Comparison of ENCODE assay signal across 23 mouse cellular contexts in the genomic region with DNA sequence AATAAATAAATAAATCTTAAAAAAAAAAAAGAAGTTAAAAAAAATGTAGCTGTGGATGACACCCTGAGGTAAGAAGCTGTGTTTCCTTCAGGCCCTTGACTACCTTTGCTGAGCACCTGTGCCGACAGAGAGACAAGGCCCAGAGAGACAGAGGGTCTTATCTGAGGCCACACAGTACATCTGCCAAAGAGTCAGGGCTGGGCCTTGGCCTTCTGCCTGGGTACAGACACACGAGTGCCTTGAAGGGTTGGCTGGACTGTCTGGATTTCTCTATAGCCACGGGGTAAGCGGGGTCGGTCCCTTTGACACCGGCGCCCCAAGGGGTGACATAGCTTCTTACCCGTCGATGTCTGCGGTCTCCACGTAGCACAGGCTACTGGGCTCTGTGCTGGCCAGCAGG. TPM values are rescaled to one million over a fixed set of nuclear protein-coding genes. Genes with fewer than 3 reads are reported as not detected.
A peak's percentile ranks its signal among the peaks of the same experiment; 100 is the strongest.
DNase-seq lines count a peak whose midpoint lies in the region; ATAC-seq and TF ChIP-seq lines count a peak whose summit lies in the region.
"Had no signal": no experiment of that assay in that cellular context is flagged by ENCODE, and none has a peak within 500 bp of the region (broad histone marks: within the 10 kb centered on the region; RNA-seq: fewer than 3 reads in every experiment).

No protein-coding gene starts in this region.

- no peak overlapping the region for H3K27ac ChIP-seq in liver, embryonic 14.5 days
- H3K27ac ChIP-seq: embryonic facial prominence, embryonic 13.5 days; forebrain, embryonic 10.5 days; hindbrain, embryonic 15.5 days had no signal

- no peak; the same call in 1 of the 2 replicates for TF ChIP-seq CTCF in liver, embryonic 14.5 days (IDR thresholded peaks at IDR 0.05; ENCODE audit: low read depth)

- H3K4me2 ChIP-seq in liver, embryonic 14.5 days (ENCODE audit: low read depth): no peak overlapping the region
- H3K4me2 ChIP-seq: embryonic facial prominence, embryonic 13.5 days; heart, embryonic 12.5 days; hindbrain, embryonic 15.5 days had no signal

- peak; percentile 52 for DNase-seq in liver
- peak in 1 of 3 experiments; percentile 33 for DNase-seq in liver, embryonic 14.5 days (ENCODE audit: low read depth in 3 of 3, low spot score in 3 of 3)
- DNase-seq in urinary bladder, adult 2 months (ENCODE audit: low spot score): no peak
- DNase-seq in adrenal gland, postnatal 25 days: no peak
- no peak for DNase-seq in left cerebral cortex, postnatal 14 days (ENCODE audit: low spot score in 2 of 2)
- DNase-seq: adrenal gland, postnatal 10 days; cerebellum, adult 11-12 months; cerebellum, adult 9-10 months; cerebellum, postnatal 25 days; gastrocnemius, postnatal 10 days; heart, postnatal 36 days had no signal

- H3K9me3 ChIP-seq in liver, embryonic 14.5 days (ENCODE audit: control insufficient read depth, low read length): no peaks in the 10 kb centered on the region
- H3K9me3 ChIP-seq: embryonic facial prominence, embryonic 13.5 days; forebrain, embryonic 10.5 days; heart, embryonic 12.5 days; hindbrain, embryonic 15.5 days had no signal

- TF ChIP-seq EP300 in liver, embryonic 14.5 days (IDR thresholded peaks at IDR 0.05; ENCODE audit: low read depth): no peak

- no peaks in the 10 kb centered on the region for H3K36me3 ChIP-seq in liver, embryonic 14.5 days (replicated peaks; ENCODE audit: control insufficient read depth, insufficient read depth, low read depth)
- H3K36me3 ChIP-seq: embryonic facial prominence, embryonic 13.5 days; forebrain, embryonic 10.5 days; heart, embryonic 12.5 days; hindbrain, embryonic 15.5 days had no signal

- H3K27me3 ChIP-seq in liver, embryonic 14.5 days (ENCODE audit: control insufficient read depth, insufficient read depth, low read length): no peaks in the 10 kb centered on the region

- no peak overlapping the region for H3K9ac ChIP-seq in liver, embryonic 14.5 days (replicated peaks)
- H3K9ac ChIP-seq: embryonic facial prominence, embryonic 13.5 days; heart, embryonic 12.5 days; hindbrain, embryonic 15.5 days had no signal

- ATAC-seq in erythroblast, adult 5-6 weeks (replicated peaks; ENCODE audit: low FRiP score, poor library complexity, severe bottlenecking): peak; percentile 44
- ATAC-seq in liver, embryonic 14.5 days (ENCODE audit: insufficient read depth): 0 out of 2 replicates have a peak, but pooled peaks have one; percentile 14
- ATAC-seq in megakaryocyte progenitor cell, adult 5-6 weeks (replicated peaks; ENCODE audit: poor library complexity): peak; percentile 59
- ATAC-seq: forebrain, embryonic 16.5 days had no signal

- intact Hi-C loops in left cerebral cortex, postnatal 14 days (cut with DNase I): no loop called here

- no peak overlapping the region for H3K4me3 ChIP-seq in liver, embryonic 14.5 days (ENCODE audit: insufficient read depth in 1 of 2, low read depth in 2 of 2, low read length in 2 of 2)
- H3K4me3 ChIP-seq: embryonic facial prominence, embryonic 13.5 days; forebrain, embryonic 10.5 days; heart, embryonic 12.5 days; hindbrain, embryonic 15.5 days had no signal

- WGBS in liver, embryonic 14.5 days (ENCODE audit: insufficient replicate concordance): 73% methylated on average over 11 of the region's 11 CpGs

- peaks cover 33 to 38% of the 10 kb centered on the region in 2 experiments for H3K4me1 ChIP-seq in liver, embryonic 14.5 days (replicated peaks; ENCODE audit: control insufficient read depth in 2 of 2, insufficient read depth in 2 of 2, low read length in 1 of 2)

RNA-seq across cellular contexts. Expression of a gene that starts 6.1 kb away (rescaled TPM):
- total RNA-seq in erythroblast, adult 5-6 weeks (2015; ENCODE audit: low replicate concordance): not detected in 2 replicates
- 0.43 TPM in 1 of 2 replicates, not detected in the other for total RNA-seq in erythroblast, adult 5-6 weeks (2017; ENCODE audit: low replicate concordance)
- polyA plus RNA-seq in liver, embryonic 14.5 days (2012; rRNA removed): 0.01 and 0.02 TPM in 2 replicates
- 0.05 TPM in 1 of 2 replicates, not detected in the other for polyA plus RNA-seq in liver, embryonic 14.5 days (2014; fragmentation: Nextera tagmentation; extraction: Ambion mirVana)
- not detected in 2 replicates for total RNA-seq in megakaryocyte progenitor cell, adult 5-6 weeks (2015)
- total RNA-seq in megakaryocyte progenitor cell, adult 5-6 weeks (2017): not detected in 2 replicates
- polyA plus RNA-seq in urinary bladder, adult 2 months (2012; rRNA removed): 0.03 TPM in 1 of 2 replicates, not detected in the other
- total RNA-seq in adrenal gland, postnatal 25 days (2021): 0.29 and 0.64 TPM in 2 replicates
- total RNA-seq in left cerebral cortex, postnatal 14 days (2021): under 1 TPM; 0.15 TPM
- total RNA-seq: gastrocnemius, postnatal 10 days; heart, adult 8-10 months; heart, postnatal 36 days had no signal

RNA-seq across cellular contexts. Expression of a gene that starts 28.6 kb away (rescaled TPM):
- total RNA-seq in erythroblast, adult 5-6 weeks (2015; ENCODE audit: low replicate concordance): 18.0 and 20.2 TPM in 2 replicates
- total RNA-seq in erythroblast, adult 5-6 weeks (2017; ENCODE audit: low replicate concordance): 10.7 and 12.0 TPM in 2 replicates
- polyA plus RNA-seq in liver, embryonic 14.5 days (2012; rRNA removed): 19.1 and 24.8 TPM in 2 replicates
- 10.7 and 14.0 TPM in 2 replicates for polyA plus RNA-seq in liver, embryonic 14.5 days (2014; fragmentation: Nextera tagmentation; extraction: Ambion mirVana)
- total RNA-seq in megakaryocyte progenitor cell, adult 5-6 weeks (2015): 34.1 and 35.2 TPM in 2 replicates
- total RNA-seq in megakaryocyte progenitor cell, adult 5-6 weeks (2017): 17.1 and 19.2 TPM in 2 replicates
- 21.2 and 26.6 TPM in 2 replicates for polyA plus RNA-seq in urinary bladder, adult 2 months (2012; rRNA removed)
- total RNA-seq in adrenal gland, postnatal 25 days (2021): 57.4 and 63.5 TPM in 2 replicates
- total RNA-seq in left cerebral cortex, postnatal 14 days (2021): 10 to 100 TPM; 44.5 to 46.3 TPM

RNA-seq across cellular contexts. Expression of a gene that starts 38.1 kb away (rescaled TPM):
- not detected in 2 replicates for total RNA-seq in erythroblast, adult 5-6 weeks (2015; ENCODE audit: low replicate concordance)
- total RNA-seq in erythroblast, adult 5-6 weeks (2017; ENCODE audit: low replicate concordance): not detected in 2 replicates
- polyA plus RNA-seq in liver, embryonic 14.5 days (2012; rRNA removed): 0.02 TPM in 2 replicates
- not detected in 2 replicates for polyA plus RNA-seq in liver, embryonic 14.5 days (2014; fragmentation: Nextera tagmentation; extraction: Ambion mirVana)
- not detected in 2 replicates for total RNA-seq in megakaryocyte progenitor cell, adult 5-6 weeks (2015)
- total RNA-seq in megakaryocyte progenitor cell, adult 5-6 weeks (2017): not detected in 2 replicates
- polyA plus RNA-seq in urinary bladder, adult 2 months (2012; rRNA removed): not detected in 2 replicates
- not detected in 2 replicates for total RNA-seq in adrenal gland, postnatal 25 days (2021)
- not detected for total RNA-seq in left cerebral cortex, postnatal 14 days (2021)
- total RNA-seq: adrenal gland, postnatal 10 days; ES-E14; gastrocnemius, postnatal 10 days; heart, postnatal 36 days had no signal
- polyA plus RNA-seq: cortical plate, adult 2 months; embryonic facial prominence, embryonic 13.5 days; gonadal fat pad, adult 2 months; heart, embryonic 12.5 days; heart, embryonic 16.5 days had no signal

RNA-seq across cellular contexts. Expression of a gene that starts 44.3 kb away (rescaled TPM):
- total RNA-seq in erythroblast, adult 5-6 weeks (2015; ENCODE audit: low replicate concordance): 0.96 and 1.0 TPM in 2 replicates
- 2.3 and 4.2 TPM in 2 replicates for total RNA-seq in erythroblast, adult 5-6 weeks (2017; ENCODE audit: low replicate concordance)
- polyA plus RNA-seq in liver, embryonic 14.5 days (2012; rRNA removed): 12.5 and 13.8 TPM in 2 replicates
- polyA plus RNA-seq in liver, embryonic 14.5 days (2014; fragmentation: Nextera tagmentation; extraction: Ambion mirVana): 10.6 and 12.3 TPM in 2 replicates
- total RNA-seq in megakaryocyte progenitor cell, adult 5-6 weeks (2015): 5.3 and 5.4 TPM in 2 replicates
- total RNA-seq in megakaryocyte progenitor cell, adult 5-6 weeks (2017): 4.3 and 6.0 TPM in 2 replicates
- polyA plus RNA-seq in urinary bladder, adult 2 months (2012; rRNA removed): 11.5 and 11.8 TPM in 2 replicates
- total RNA-seq in adrenal gland, postnatal 25 days (2021): 9.6 and 14.8 TPM in 2 replicates
- 10 to 100 TPM; 46.7 to 48.0 TPM for total RNA-seq in left cerebral cortex, postnatal 14 days (2021)

RNA-seq across cellular contexts. Expression of a gene that starts 57.4 kb away (rescaled TPM):
- 23.6 and 66.1 TPM in 2 replicates for total RNA-seq in erythroblast, adult 5-6 weeks (2015; ENCODE audit: low replicate concordance)
- 2.0 and 7.7 TPM in 2 replicates for total RNA-seq in erythroblast, adult 5-6 weeks (2017; ENCODE audit: low replicate concordance)
- 41.2 and 51.0 TPM in 2 replicates for polyA plus RNA-seq in liver, embryonic 14.5 days (2012; rRNA removed)
- polyA plus RNA-seq in liver, embryonic 14.5 days (2014; fragmentation: Nextera tagmentation; extraction: Ambion mirVana): 55.0 and 63.4 TPM in 2 replicates
- total RNA-seq in megakaryocyte progenitor cell, adult 5-6 weeks (2015): 59.7 and 79.8 TPM in 2 replicates
- 20.5 and 29.4 TPM in 2 replicates for total RNA-seq in megakaryocyte progenitor cell, adult 5-6 weeks (2017)
- polyA plus RNA-seq in urinary bladder, adult 2 months (2012; rRNA removed): 66.0 and 67.1 TPM in 2 replicates
- total RNA-seq in adrenal gland, postnatal 25 days (2021): 87.8 and 100 TPM in 2 replicates
- 100 to 1,000 TPM; 212 to 220 TPM for total RNA-seq in left cerebral cortex, postnatal 14 days (2021)
